Mouse (Mus musculus): ENCODE data around the gene Spock2.
"Not testable (repeated sequence)": the region's sequence is repeated elsewhere in the genome, so short reads cannot be mapped to it uniquely, and the experiment has no call there.

Spock2 gene

DNA sequence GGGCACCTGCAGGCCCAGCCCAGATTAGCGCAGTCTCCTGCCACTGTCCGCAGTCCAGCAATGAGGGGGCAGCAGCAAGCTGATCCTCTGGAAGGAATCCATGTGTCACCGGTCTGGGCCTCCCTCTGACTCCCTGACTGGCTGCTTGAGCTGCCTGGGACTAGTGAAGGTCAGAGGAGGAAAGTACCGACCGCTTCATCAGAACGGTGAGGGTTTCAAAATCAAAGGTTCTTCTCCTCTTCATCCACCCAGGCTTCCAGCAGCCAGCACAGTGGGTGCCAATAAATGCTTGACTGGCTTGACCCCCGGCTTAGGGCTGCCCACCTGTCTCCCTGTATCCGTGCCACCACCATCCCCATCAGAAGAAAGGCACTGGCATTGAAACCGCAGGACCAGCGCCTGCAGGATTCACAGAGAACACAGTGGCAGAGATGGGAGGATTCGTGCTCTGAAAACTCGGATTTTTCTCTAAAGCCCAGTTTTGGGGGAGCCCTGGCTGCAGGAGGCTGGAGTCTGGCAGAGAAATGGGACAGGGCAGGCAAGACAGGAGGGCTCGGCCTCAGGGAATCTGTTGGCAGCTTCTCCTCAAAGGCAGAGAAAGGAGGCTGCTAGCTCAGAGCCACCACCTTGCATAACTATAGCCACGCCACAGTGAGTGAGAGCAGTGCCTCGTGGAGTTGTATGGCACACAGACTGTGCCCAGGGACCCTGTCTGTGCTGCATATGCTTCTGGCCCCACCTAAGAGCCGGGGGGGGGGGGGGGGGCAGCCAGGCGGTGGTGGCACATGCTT lies 2.5 kb downstream of the Spock2 start:
- DNase-seq: no peak

- no peak for DNase-seq
Measured at GRCm38 (mm10) chr10:60109336-60109735, 3.3 kb downstream of the Spock2 start.

GRCm38 (mm10) chr10:60109989-60110388 lies 4.0 kb downstream of the Spock2 start:
- DNase-seq: no peak

GRCm38 (mm10) chr10:60110908-60111475 lies 5.0 kb downstream of the Spock2 start:
- no peak for DNase-seq

DNA sequence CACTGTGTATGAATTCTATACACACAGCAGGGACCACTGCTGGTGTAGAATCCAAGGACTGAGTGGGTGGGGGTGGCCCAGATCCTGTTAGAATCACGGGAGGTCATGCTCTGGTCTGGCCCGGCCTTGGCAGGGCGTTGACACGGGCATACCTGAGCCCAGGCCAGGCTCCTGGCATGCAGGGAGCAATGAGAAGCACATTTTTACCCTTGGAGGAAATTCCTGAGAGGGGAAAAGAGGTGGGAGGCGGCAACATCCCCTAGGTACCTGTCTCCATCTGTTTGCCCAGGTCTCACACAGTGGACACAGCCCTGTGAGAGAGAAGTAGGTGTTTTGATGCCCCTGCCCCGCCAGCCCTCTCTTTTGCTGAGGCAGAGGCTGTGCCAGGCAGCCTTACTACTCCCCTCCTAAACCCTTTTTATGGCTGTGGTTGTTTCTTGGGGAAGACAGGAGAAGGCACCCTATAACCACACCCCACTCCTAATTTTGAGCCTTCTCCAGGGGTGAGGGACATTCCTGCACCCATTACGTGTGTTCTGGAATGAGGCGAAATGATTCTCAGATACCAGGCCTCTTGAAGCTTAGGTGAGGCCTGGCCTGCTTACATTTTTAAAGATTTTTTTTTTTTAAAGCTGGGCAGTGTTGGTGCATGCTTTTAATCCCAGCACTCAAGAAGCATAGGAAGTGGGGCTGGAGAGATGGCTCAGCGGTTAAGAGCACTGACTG lies 8.1 kb downstream of the Spock2 start:
- DNase-seq: no peak

DNA sequence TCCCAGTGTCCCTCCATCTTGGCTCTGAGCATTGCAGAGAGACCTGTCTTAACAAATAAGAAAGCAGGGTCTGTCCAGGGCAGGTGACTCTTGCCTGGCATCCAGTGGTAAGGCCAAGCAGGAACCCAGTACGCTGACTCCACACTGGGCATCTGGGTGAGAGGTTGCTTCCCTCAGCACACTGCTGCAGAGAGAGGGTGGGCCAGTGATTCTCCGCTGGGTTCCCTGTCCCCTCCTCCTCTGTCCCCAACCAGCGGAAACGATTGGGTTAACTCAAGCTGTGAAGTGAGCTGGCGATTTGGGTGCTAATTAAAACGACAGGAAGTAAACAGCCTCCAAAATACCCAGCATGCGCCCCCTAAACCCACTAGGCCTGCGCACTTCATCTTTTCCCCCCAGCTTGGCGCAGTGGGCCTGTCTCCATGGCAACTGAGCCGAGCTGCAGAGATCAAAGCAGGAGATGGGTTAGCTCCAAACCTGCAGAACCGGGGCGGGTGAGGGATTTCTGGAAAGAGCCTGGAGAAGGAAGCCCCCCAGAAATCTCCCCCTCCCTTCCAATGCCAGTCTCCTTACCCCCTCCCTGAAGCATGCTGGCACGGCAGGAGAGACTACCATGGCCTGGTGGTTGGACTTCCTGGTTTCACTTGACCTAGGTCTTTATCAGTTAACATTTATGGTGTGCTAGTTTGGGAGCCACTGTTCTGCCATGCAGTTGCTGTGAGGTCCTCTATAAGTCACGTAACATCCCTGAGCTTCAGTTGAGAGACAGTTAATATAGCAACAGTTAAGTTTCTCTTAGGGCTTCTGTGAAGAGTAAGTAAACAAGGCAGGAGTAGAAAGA lies 9.5 kb downstream of the Spock2 start:
- DNase-seq: peak in 1 of 2 experiments; percentile 48

GRCm38 (mm10) chr10:60116997-60117396 lies 11.0 kb downstream of the Spock2 start:
- no peak for DNase-seq

GRCm38 (mm10) chr10:60118464-60118863 lies 12.4 kb downstream of the Spock2 start:
- DNase-seq: no peak

DNA sequence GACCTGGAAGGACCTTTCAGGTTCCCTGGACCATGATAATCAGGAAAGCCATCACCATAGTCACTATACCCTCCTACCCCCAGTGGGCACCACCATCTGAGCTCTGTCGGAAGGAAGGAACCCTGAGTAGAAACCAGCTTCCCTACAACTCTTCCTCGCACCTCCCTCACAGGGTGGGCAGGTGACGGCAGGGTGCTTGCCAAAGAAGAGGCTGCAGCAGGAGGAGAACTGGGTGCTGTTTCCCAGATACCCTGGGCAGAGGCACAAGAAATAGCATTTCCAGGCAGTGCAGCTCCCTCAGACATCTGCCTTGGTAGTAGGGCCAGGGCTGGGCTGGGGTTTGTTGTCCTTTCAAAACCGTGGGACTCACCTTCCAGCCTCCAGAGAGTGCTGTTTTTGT lies 14.6 kb downstream of the Spock2 start:
- no peak for DNase-seq

- no peak for DNase-seq
Measured at GRCm38 (mm10) chr10:60124078-60124477, 18.1 kb downstream of the Spock2 start.

- no peak for DNase-seq
Measured at GRCm38 (mm10) chr10:60125529-60126327, 19.7 kb downstream of the Spock2 start.

DNA sequence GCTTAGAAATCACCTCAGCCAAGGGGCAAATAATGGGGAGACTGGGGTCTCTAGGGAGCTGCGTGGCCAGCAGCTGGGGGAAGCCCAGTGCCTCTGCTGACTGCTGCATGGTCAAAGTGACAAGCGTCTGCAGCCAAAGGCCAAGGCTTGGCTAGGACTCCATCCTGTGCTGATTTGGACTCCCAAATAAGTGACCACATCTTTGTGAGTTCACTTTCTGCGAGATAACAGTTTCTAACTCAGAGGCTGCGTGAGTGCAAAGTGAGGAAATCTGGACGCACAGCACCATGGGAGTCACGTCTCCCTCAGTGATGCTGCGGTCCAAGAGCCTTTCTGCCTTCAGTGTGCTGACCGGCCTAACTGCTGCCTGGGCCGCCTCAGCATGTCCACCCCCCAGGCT lies 22.3 kb downstream of the Spock2 start:
- DNase-seq: no peak

DNA sequence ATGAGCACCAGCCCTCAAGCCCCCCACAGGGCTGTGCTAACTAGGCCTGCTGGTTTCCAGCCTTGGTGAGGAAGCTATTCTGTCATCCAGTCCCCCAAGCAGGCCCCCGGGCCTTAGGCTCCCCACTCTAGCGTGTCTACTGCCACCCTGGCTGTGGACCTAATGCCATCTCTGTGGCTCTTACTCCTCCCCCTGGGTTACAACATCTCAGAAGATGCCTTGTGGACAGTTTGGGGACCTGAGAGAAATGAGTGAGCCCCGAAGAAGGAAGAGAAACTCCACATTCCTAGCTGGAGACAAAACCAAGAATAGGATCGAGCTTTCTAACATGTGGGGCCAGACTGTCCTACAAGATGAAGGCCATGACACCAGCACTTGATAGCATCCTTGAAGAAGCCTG lies 24.5 kb downstream of the Spock2 start:
- DNase-seq: no peak

DNA sequence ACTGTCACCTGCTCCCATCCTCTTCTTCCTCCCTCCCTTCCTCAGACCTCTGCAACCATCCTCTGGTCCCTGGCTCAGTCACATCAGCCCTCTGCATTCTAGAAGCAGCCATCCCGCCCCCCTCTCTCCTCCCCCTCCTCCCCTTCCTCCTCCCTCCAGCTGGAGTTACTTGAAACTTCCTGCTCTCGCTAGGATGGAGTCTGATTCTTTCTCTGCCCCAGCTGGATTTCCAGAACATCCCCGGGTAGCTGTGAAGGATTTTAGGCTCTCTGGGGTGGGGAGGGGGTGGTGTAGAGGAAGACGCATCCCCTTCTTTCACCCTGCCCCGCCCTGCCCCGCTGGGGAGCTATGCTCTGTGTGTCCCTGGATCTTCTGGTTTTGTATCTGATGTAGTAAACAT lies 27.5 kb downstream of the Spock2 start:
- DNase-seq: no peak

- no peak for DNase-seq
Measured at GRCm38 (mm10) chr10:60134201-60134600, 28.2 kb downstream of the Spock2 start.

GRCm38 (mm10) chr10:60136010-60136409 lies 30.0 kb downstream of the Spock2 start:
- DNase-seq: not testable (repeated sequence)

- DNase-seq: no peak
Measured at GRCm38 (mm10) chr10:60136935-60137334, 30.9 kb downstream of the Spock2 start.

GRCm38 (mm10) chr10:60138680-60139079 lies 32.7 kb downstream of the Spock2 start:
- no peak for DNase-seq

- DNase-seq: no peak
Measured at GRCm38 (mm10) chr10:60140751-60141150, 34.7 kb downstream of the Spock2 start.

DNA sequence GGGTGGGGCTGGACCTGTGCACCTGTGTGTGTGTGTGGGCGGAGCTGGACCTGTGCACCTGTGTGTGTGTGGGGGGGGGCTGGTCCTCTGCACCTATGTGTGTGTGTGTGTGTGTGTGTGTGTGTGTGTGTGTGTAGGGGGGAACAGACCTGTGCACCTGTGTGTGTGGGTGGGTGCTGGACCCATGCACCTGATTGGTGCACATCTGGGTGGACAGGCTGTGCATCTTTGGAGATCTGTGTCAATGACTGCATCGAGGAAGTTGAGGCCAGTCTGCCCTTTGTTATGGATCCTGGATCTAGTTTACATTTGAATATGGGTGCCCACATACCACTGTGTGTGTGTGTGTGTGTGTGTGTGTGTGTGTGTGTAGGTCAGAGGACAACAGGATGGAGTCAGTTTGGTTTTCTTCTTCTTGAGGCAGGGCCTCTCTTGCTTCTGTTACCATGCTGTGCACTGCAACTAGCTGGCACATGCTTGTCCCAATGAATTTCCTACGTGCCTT lies 35.7 kb downstream of the Spock2 start:
- no peak for DNase-seq

GRCm38 (mm10) chr10:60147510-60148047 lies 41.6 kb downstream of the Spock2 start:
- not testable (repeated sequence) for DNase-seq

DNA sequence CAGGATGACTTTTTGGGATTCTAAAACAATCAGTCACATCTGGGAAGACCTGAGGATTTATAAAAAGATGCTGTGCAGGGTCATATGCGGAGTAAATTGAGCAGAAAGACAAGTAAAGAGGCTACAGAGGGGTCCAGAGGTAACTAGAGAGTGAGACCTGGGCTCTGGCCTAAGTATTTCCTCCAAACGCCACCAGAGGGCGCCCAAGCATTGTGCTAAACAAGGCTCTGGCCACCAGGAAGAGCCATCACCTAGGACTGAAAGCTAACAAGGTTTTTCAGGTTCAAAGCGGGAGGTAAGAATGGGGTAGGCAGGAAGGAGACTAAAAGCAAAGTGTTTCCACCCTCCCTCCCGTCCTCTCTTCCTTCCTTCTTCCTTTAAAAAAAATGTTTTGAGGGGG lies 42.1 kb downstream of the Spock2 start:
- peak; percentile 52 to 60 for DNase-seq
